ENCODE assay signal across 16 mouse cellular contexts in genomic region chr1:169027706-169028105, GRCm38 (mm10).
DNase-seq lines count a peak whose midpoint lies in the region; ATAC-seq and TF ChIP-seq lines count a peak whose summit lies in the region.
"Had no signal": no experiment of that assay in that cellular context is flagged by ENCODE, and none has a peak within 500 bp of the region (broad histone marks: within the 10 kb centered on the region; RNA-seq: fewer than 3 reads in every experiment).

No protein-coding gene starts in this region.

- no peak overlapping the region for H3K4me3 ChIP-seq in embryonic facial prominence, embryonic 10.5 days
- no peak overlapping the region for H3K4me3 ChIP-seq in limb, embryonic 14.5 days (replicated peaks; ENCODE audit: low read length)
- H3K4me3 ChIP-seq in liver, postnatal 0 days (ENCODE audit: low read depth, low read length): no peak overlapping the region
- H3K4me3 ChIP-seq in heart, embryonic 11.5 days (ENCODE audit: low read depth, low read length): no peak overlapping the region
- H3K4me3 ChIP-seq: hindbrain, embryonic 15.5 days; neural tube, embryonic 12.5 days had no signal

- TF ChIP-seq POLR2A in limb, embryonic 14.5 days (IDR thresholded peaks at IDR 0.05; ENCODE audit: borderline replicate concordance, extremely low read depth, insufficient read depth, insufficient read length): no peak

- no peak overlapping the region for H3K27ac ChIP-seq in embryonic facial prominence, embryonic 10.5 days (replicated peaks)
- H3K27ac ChIP-seq in limb, embryonic 14.5 days (replicated peaks; ENCODE audit: low read depth, low read length): no peak overlapping the region
- no peak overlapping the region for H3K27ac ChIP-seq in liver, postnatal 0 days (ENCODE audit: low read depth)
- H3K27ac ChIP-seq in heart, embryonic 11.5 days (ENCODE audit: low read depth, low read length): no peak overlapping the region
- H3K27ac ChIP-seq: hindbrain, embryonic 15.5 days; neural tube, embryonic 12.5 days; stomach, postnatal 0 days had no signal

- H3K27me3 ChIP-seq in embryonic facial prominence, embryonic 10.5 days (replicated peaks; ENCODE audit: low read depth, poor library complexity, severe bottlenecking): no peaks in the 10 kb centered on the region
- no peaks in the 10 kb centered on the region for H3K27me3 ChIP-seq in limb, embryonic 14.5 days (ENCODE audit: control insufficient read depth, insufficient read depth, low read length)
- no peaks in the 10 kb centered on the region for H3K27me3 ChIP-seq in liver, postnatal 0 days (ENCODE audit: insufficient read depth, low read length)
- H3K27me3 ChIP-seq in heart, embryonic 11.5 days (ENCODE audit: control insufficient read depth, insufficient read depth, low read length): no peaks in the 10 kb centered on the region
- H3K27me3 ChIP-seq: hindbrain, embryonic 15.5 days; neural tube, embryonic 12.5 days had no signal

- DNase-seq in left cerebral cortex, postnatal 4 days: peak; percentile 6
- DNase-seq in left cerebral cortex, postnatal 25 days (ENCODE audit: low spot score in 2 of 2): no peak
- peak; percentile 19 for DNase-seq in embryonic facial prominence, embryonic 10.5 days (ENCODE audit: low spot score)
- peak; percentile 3 for DNase-seq in gastrocnemius, adult 18-20 months (ENCODE audit: low spot score)
- DNase-seq in limb, embryonic 14.5 days (ENCODE audit: low spot score): peak; percentile 31
- no peak for DNase-seq in ovary, adult 18-20 months (ENCODE audit: low spot score)
- DNase-seq in liver, postnatal 0 days: no peak
- DNase-seq: cerebellum, adult 18-20 months; lung, adult 18-20 months; thymus, postnatal 36 days had no signal

- TF ChIP-seq EP300 in liver, postnatal 0 days (IDR thresholded peaks at IDR 0.05; ENCODE audit: low read depth): no peak

- H3K36me3 ChIP-seq in embryonic facial prominence, embryonic 10.5 days (replicated peaks): no peaks in the 10 kb centered on the region
- no peaks in the 10 kb centered on the region for H3K36me3 ChIP-seq in limb, embryonic 14.5 days (ENCODE audit: control insufficient read depth, insufficient read depth, low read length)
- no peaks in the 10 kb centered on the region for H3K36me3 ChIP-seq in liver, postnatal 0 days (replicated peaks; ENCODE audit: insufficient read depth, low read length)
- no peaks in the 10 kb centered on the region for H3K36me3 ChIP-seq in heart, embryonic 11.5 days (ENCODE audit: control insufficient read depth, insufficient read depth, low read length)
- H3K36me3 ChIP-seq: hindbrain, embryonic 15.5 days; neural tube, embryonic 12.5 days had no signal

- 0 out of 2 replicates have a peak, but pooled peaks cover 2% of the 10 kb centered on the region for H3K4me1 ChIP-seq in embryonic facial prominence, embryonic 10.5 days
- H3K4me1 ChIP-seq in limb, embryonic 14.5 days (ENCODE audit: control insufficient read depth, insufficient read depth, low read length): peaks cover 4% of the 10 kb centered on the region; the same call in 1 of the 2 replicates
- H3K4me1 ChIP-seq in liver, postnatal 0 days (ENCODE audit: insufficient read depth): no peaks in the 10 kb centered on the region
- H3K4me1 ChIP-seq in heart, embryonic 11.5 days (ENCODE audit: control insufficient read depth, insufficient read depth, low read length): no peaks in the 10 kb centered on the region
- H3K4me1 ChIP-seq: hindbrain, embryonic 15.5 days; neural tube, embryonic 12.5 days had no signal

- intact Hi-C loops in left cerebral cortex, postnatal 4 days (cut with DNase I): no loop called here
- intact Hi-C loops in left cerebral cortex, postnatal 25 days (cut with DNase I): no loop called here

- H3K9me3 ChIP-seq in embryonic facial prominence, embryonic 10.5 days: no peaks in the 10 kb centered on the region
- H3K9me3 ChIP-seq in limb, embryonic 14.5 days (ENCODE audit: control insufficient read depth, low read length): no peaks in the 10 kb centered on the region
- H3K9me3 ChIP-seq in liver, postnatal 0 days (ENCODE audit: low read length): no peaks in the 10 kb centered on the region
- no peaks in the 10 kb centered on the region for H3K9me3 ChIP-seq in heart, embryonic 11.5 days (replicated peaks; ENCODE audit: control insufficient read depth, low read length)
- H3K9me3 ChIP-seq: hindbrain, embryonic 15.5 days; neural tube, embryonic 12.5 days had no signal

- 62% methylated on average over 6 of the region's 6 CpGs for WGBS in embryonic facial prominence, embryonic 10.5 days
- 15% methylated on average over 6 of the region's 6 CpGs for WGBS in limb, embryonic 14.5 days
- 70% methylated on average over 6 of the region's 6 CpGs for WGBS in liver, postnatal 0 days (ENCODE audit: insufficient replicate concordance)
- WGBS in heart, embryonic 11.5 days (ENCODE audit: insufficient replicate concordance): 79% methylated on average over 6 of the region's 6 CpGs

- ATAC-seq in limb, embryonic 14.5 days (ENCODE audit: low FRiP score, low read depth): peak; percentile 26; the same call in 1 of the 2 replicates
- ATAC-seq in liver, postnatal 0 days: no peak
- no peak for ATAC-seq in heart, embryonic 11.5 days (replicated peaks; ENCODE audit: insufficient number of reproducible peaks, low FRiP score, low TSS enrichment)
- ATAC-seq: activated CD4-positive, CD25-positive, alpha-beta regulatory T cell, adult 4 months; forebrain, embryonic 14.5 days had no signal

- no peak overlapping the region for H3K9ac ChIP-seq in limb, embryonic 14.5 days (ENCODE audit: low read depth, low read length, severe bottlenecking)
- no peak overlapping the region for H3K9ac ChIP-seq in liver, postnatal 0 days (replicated peaks)
- no peak overlapping the region for H3K9ac ChIP-seq in heart, embryonic 11.5 days (ENCODE audit: low read depth, low read length)
- H3K9ac ChIP-seq: hindbrain, embryonic 15.5 days; neural tube, embryonic 12.5 days had no signal

- no peak for TF ChIP-seq CTCF in liver, postnatal 0 days (IDR thresholded peaks at IDR 0.05; ENCODE audit: low read depth)

- H3K4me2 ChIP-seq in limb, embryonic 14.5 days (replicated peaks; ENCODE audit: low read depth, low read length, severe bottlenecking): no peak overlapping the region
- H3K4me2 ChIP-seq in liver, postnatal 0 days (ENCODE audit: low read depth, low read length): no peak overlapping the region
- no peak overlapping the region for H3K4me2 ChIP-seq in heart, embryonic 11.5 days
- H3K4me2 ChIP-seq: hindbrain, embryonic 15.5 days; neural tube, embryonic 12.5 days had no signal

Comparison
In these comparisons a context has a peak if more than half of its experiments do, and no peak if none do; other contexts are left out.
1. DNase-seq: peak in left cerebral cortex, postnatal 4 days (single experiment), embryonic facial prominence, embryonic 10.5 days (single experiment), gastrocnemius, adult 18-20 months (single experiment) and limb, embryonic 14.5 days (single experiment); none in left cerebral cortex, postnatal 25 days (0 of 2), ovary, adult 18-20 months (single experiment) and liver, postnatal 0 days (single experiment).